Mouse (Mus musculus): ENCODE measurements around the gene Akap9. TPM values are rescaled to one million over a fixed set of nuclear protein-coding genes. Genes with fewer than 3 reads are reported as not detected.
"Not testable (repeated sequence)": the region's sequence is repeated elsewhere in the genome, so short reads cannot be mapped to it uniquely, and the experiment has no call there.

Akap9 gene
- 32.9 and 40.8 TPM in 2 replicates for polyA plus RNA-seq (2011; ENCODE audit: insufficient read depth, insufficient read length, low read depth, missing spikeins)

DNA sequence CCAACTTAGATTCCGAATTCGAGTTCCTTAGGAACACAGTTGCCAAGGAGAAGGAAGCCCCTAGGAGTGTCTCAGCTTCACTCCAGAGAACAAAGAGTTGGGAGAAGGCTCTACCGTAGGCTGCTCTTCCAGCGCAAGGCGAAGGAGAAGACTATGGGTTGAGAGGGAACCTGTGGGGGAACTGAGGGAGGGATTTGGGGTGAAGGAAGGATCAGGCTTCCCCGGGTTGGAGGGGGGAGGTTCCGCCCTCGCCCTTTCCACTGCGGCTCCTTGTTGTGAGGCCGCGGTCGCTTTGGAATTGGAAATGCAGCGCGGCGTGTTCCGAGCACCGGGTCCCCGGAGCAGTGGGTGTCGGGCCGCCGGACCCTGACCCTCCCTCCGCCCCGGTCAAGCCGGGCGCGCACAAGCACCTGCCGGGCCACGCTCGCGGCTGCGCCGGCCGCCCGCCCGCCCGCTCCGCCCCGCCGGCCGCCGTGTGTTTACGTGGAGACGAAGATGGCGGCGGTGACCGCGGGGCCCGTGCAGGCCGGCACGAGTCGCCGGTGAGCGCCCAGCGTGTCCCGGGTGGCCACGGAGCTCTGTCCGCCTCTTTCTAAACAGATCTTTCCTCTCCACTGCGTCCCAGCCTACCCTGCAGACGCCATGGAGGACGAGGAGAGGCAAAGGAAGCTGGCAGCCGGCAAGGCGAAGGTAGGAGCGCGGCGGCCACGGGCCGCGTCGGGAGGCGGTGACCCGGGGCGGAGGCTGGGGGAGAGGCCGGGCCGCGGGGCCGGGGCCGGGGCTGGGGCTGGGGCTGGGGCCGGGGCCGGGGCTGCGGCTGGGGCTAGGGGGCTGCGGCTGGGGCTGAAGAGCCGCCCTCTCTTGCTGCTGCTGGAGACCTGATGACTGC is at the start of gene Akap9:
Akap9 (plus strand) TSS at position 254 of the 889 bp plus-strand sequence.
- no peaks in the 10 kb centered on the region for H3K9me3 ChIP-seq (replicated peaks; ENCODE audit: control insufficient read depth, insufficient read depth, low read length, poor library complexity, severe bottlenecking)
- no peaks in the 10 kb centered on the region for H3K4me1 ChIP-seq (ENCODE audit: control insufficient read depth, insufficient read depth, low read length)
- peak within 1 kb of the TSS; percentile 30; the same call in 1 of the 2 replicates for H3K27ac ChIP-seq (ENCODE audit: insufficient read depth, low read length)
- H3K9ac ChIP-seq (ENCODE audit: low read depth, poor library complexity, severe bottlenecking) = peak within 1 kb of the TSS; percentile 97
- H3K36me3 ChIP-seq (ENCODE audit: control insufficient read depth, insufficient read depth, low read length, poor library complexity, severe bottlenecking) = no peaks in the 10 kb centered on the region
- TF ChIP-seq EP300 (IDR thresholded peaks at IDR 0.05; ENCODE audit: insufficient read depth, low read depth, low read length) = no peak
- TF ChIP-seq CTCF (IDR thresholded peaks at IDR 0.05; ENCODE audit: low read depth, low read length) = no peak
- TF ChIP-seq POLR2A (IDR thresholded peaks at IDR 0.05; ENCODE audit: insufficient read depth, low read length) = peak; percentile 36
- H3K4me3 ChIP-seq (ENCODE audit: low read depth, low read length) = peak within 1 kb of the TSS; percentile 99
- no peaks in the 10 kb centered on the region for H3K27me3 ChIP-seq (ENCODE audit: control insufficient read depth, insufficient read depth, low read length, poor library complexity, severe bottlenecking)

DNA sequence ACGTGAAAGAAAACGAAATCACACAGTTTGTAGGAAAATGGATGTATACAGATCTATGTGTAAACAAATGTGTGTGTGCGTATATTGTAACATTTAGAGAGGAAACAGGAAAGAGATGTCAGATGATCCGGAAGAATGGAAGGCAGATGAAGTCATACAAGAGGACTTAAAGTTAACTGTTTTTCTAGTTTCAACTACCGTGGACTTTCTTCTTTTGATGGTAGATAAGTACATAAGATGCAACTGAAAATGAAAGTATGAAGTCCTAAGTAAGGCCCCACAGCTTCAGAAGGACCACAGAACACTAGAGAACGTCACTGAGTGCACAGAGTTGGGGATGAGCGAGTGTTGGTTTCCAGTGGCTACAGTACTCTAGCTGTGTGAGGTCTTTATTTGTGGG is 41.0 kb upstream of the Akap9 start:
- not testable (repeated sequence) for H3K36me3 ChIP-seq (ENCODE audit: control insufficient read depth, insufficient read depth, low read length, poor library complexity, severe bottlenecking); H3K27ac ChIP-seq (ENCODE audit: insufficient read depth, low read length); H3K9me3 ChIP-seq (replicated peaks; ENCODE audit: control insufficient read depth, insufficient read depth, low read length, poor library complexity, severe bottlenecking); H3K9ac ChIP-seq (ENCODE audit: low read depth, poor library complexity, severe bottlenecking); H3K4me1 ChIP-seq (ENCODE audit: control insufficient read depth, insufficient read depth, low read length); H3K27me3 ChIP-seq (ENCODE audit: control insufficient read depth, insufficient read depth, low read length, poor library complexity, severe bottlenecking); H3K4me3 ChIP-seq (ENCODE audit: low read depth, low read length)

GRCm38 (mm10) chr5:3889201-3889600 is 38.7 kb upstream of the Akap9 start:
- H3K4me1 ChIP-seq (ENCODE audit: control insufficient read depth, insufficient read depth, low read length) = no peaks in the 10 kb centered on the region
- H3K9ac ChIP-seq (ENCODE audit: low read depth, poor library complexity, severe bottlenecking) = no peak overlapping the region
- H3K9me3 ChIP-seq (replicated peaks; ENCODE audit: control insufficient read depth, insufficient read depth, low read length, poor library complexity, severe bottlenecking) = no peaks in the 10 kb centered on the region
- H3K36me3 ChIP-seq (ENCODE audit: control insufficient read depth, insufficient read depth, low read length, poor library complexity, severe bottlenecking) = no peaks in the 10 kb centered on the region
- TF ChIP-seq CTCF (IDR thresholded peaks at IDR 0.05; ENCODE audit: low read depth, low read length) = no peak
- no peak for TF ChIP-seq POLR2A (IDR thresholded peaks at IDR 0.05; ENCODE audit: insufficient read depth, low read length)
- TF ChIP-seq EP300 (IDR thresholded peaks at IDR 0.05; ENCODE audit: insufficient read depth, low read depth, low read length) = no peak
- H3K27ac ChIP-seq (ENCODE audit: insufficient read depth, low read length) = no peak overlapping the region
- H3K4me3 ChIP-seq (ENCODE audit: low read depth, low read length) = no peak overlapping the region
- no peaks in the 10 kb centered on the region for H3K27me3 ChIP-seq (ENCODE audit: control insufficient read depth, insufficient read depth, low read length, poor library complexity, severe bottlenecking)

- not testable (repeated sequence) for H3K27me3 ChIP-seq (ENCODE audit: control insufficient read depth, insufficient read depth, low read length, poor library complexity, severe bottlenecking); H3K9me3 ChIP-seq (replicated peaks; ENCODE audit: control insufficient read depth, insufficient read depth, low read length, poor library complexity, severe bottlenecking); H3K4me1 ChIP-seq (ENCODE audit: control insufficient read depth, insufficient read depth, low read length); H3K36me3 ChIP-seq (ENCODE audit: control insufficient read depth, insufficient read depth, low read length, poor library complexity, severe bottlenecking); H3K27ac ChIP-seq (ENCODE audit: insufficient read depth, low read length)
- Histone ChIP-seq H3K9ac (ENCODE audit: low read depth, poor library complexity, severe bottlenecking) (peak within 1 kb of the TSS; percentile 75), H3K4me3 (ENCODE audit: low read depth, low read length) (peak within 1 kb of the TSS; percentile 44)
Observed at GRCm38 (mm10) chr5:3893459-3894293, 34.2 kb upstream of the Akap9 start, which contains the start of gene Mterf1a. Gene Mterf1a, minus strand, starts transcription at chr5:3893933.

GRCm38 (mm10) chr5:3894294-3894619 is 33.6 kb upstream of the Akap9 start:
- not testable (repeated sequence) for H3K4me3 ChIP-seq (ENCODE audit: low read depth, low read length); H3K27me3 ChIP-seq (ENCODE audit: control insufficient read depth, insufficient read depth, low read length, poor library complexity, severe bottlenecking); H3K4me1 ChIP-seq (ENCODE audit: control insufficient read depth, insufficient read depth, low read length)

GRCm38 (mm10) chr5:3905471-3905870 is 22.4 kb upstream of the Akap9 start:
- no peaks in the 10 kb centered on the region for H3K9me3 ChIP-seq (replicated peaks; ENCODE audit: control insufficient read depth, insufficient read depth, low read length, poor library complexity, severe bottlenecking)
- TF ChIP-seq EP300 (IDR thresholded peaks at IDR 0.05; ENCODE audit: insufficient read depth, low read depth, low read length) (no peak), POLR2A (IDR thresholded peaks at IDR 0.05; ENCODE audit: insufficient read depth, low read length) (no peak), CTCF (IDR thresholded peaks at IDR 0.05; ENCODE audit: low read depth, low read length) (no peak)
- H3K27ac ChIP-seq (ENCODE audit: insufficient read depth, low read length) = no peak overlapping the region
- H3K36me3 ChIP-seq (ENCODE audit: control insufficient read depth, insufficient read depth, low read length, poor library complexity, severe bottlenecking) = no peaks in the 10 kb centered on the region
- H3K27me3 ChIP-seq (ENCODE audit: control insufficient read depth, insufficient read depth, low read length, poor library complexity, severe bottlenecking) = no peaks in the 10 kb centered on the region
- H3K4me1 ChIP-seq (ENCODE audit: control insufficient read depth, insufficient read depth, low read length) = no peaks in the 10 kb centered on the region
- no peak overlapping the region for H3K9ac ChIP-seq (ENCODE audit: low read depth, poor library complexity, severe bottlenecking)
- no peak overlapping the region for H3K4me3 ChIP-seq (ENCODE audit: low read depth, low read length)

More at GRCm38 (mm10) chr5:3894294-3894619, 33.6 kb upstream of the Akap9 start:
- not testable (repeated sequence) for H3K9me3 ChIP-seq (replicated peaks; ENCODE audit: control insufficient read depth, insufficient read depth, low read length, poor library complexity, severe bottlenecking); H3K27ac ChIP-seq (ENCODE audit: insufficient read depth, low read length); H3K9ac ChIP-seq (ENCODE audit: low read depth, poor library complexity, severe bottlenecking); H3K36me3 ChIP-seq (ENCODE audit: control insufficient read depth, insufficient read depth, low read length, poor library complexity, severe bottlenecking)
